Mouse (Mus musculus): Measurements from ENCODE around the gene Ctdspl.

The Ctdspl gene

GRCm38 (mm10) chr9:119032538-119032937 is 106.3 kb downstream of the Ctdspl start:
- Histone ChIP-seq H3K27me3 (ENCODE audit: insufficient read depth, low read length) (peaks cover 42% of the 10 kb centered on the region), H3K9me3 (ENCODE audit: low read length) (no peaks in the 10 kb centered on the region), H3K4me1 (replicated peaks; ENCODE audit: low read depth, low read length) (peaks cover 44% of the 10 kb centered on the region), H3K4me3 (replicated peaks; ENCODE audit: low read length) (no peak overlapping the region), H3K36me3 (ENCODE audit: insufficient read depth, low read length) (no peaks in the 10 kb centered on the region)
- TF ChIP-seq CTCF (conservative IDR thresholded peaks at IDR 0.05; ENCODE audit: low read length) = no peak
- no peak; the same call in 1 of the 2 replicates for TF ChIP-seq NANOG (IDR thresholded peaks at IDR 0.05; ENCODE audit: borderline replicate concordance, low read length)
- no peak for TF ChIP-seq POU5F1 (IDR thresholded peaks at IDR 0.05; ENCODE audit: borderline replicate concordance, low read length)

- H3K4me3 ChIP-seq (replicated peaks; ENCODE audit: low read length) = no peak overlapping the region
- TF ChIP-seq POU5F1 (IDR thresholded peaks at IDR 0.05; ENCODE audit: borderline replicate concordance, low read length) (no peak), CTCF (conservative IDR thresholded peaks at IDR 0.05; ENCODE audit: low read length) (no peak), NANOG (IDR thresholded peaks at IDR 0.05; ENCODE audit: borderline replicate concordance, low read length) (no peak)
- H3K27me3 ChIP-seq (ENCODE audit: insufficient read depth, low read length) = peaks cover 46% of the 10 kb centered on the region
- H3K9me3 ChIP-seq (ENCODE audit: low read length) = no peaks in the 10 kb centered on the region
- no peaks in the 10 kb centered on the region for H3K36me3 ChIP-seq (ENCODE audit: insufficient read depth, low read length)
- H3K4me1 ChIP-seq (replicated peaks; ENCODE audit: low read depth, low read length) = peaks cover 44% of the 10 kb centered on the region
Observed at GRCm38 (mm10) chr9:119033111-119033921, 107.1 kb downstream of the Ctdspl start.

- Histone ChIP-seq H3K36me3 (ENCODE audit: insufficient read depth, low read length) (no peaks in the 10 kb centered on the region), H3K4me3 (replicated peaks; ENCODE audit: low read length) (no peak overlapping the region), H3K9me3 (ENCODE audit: low read length) (no peaks in the 10 kb centered on the region), H3K4me1 (replicated peaks; ENCODE audit: low read depth, low read length) (peaks cover 44% of the 10 kb centered on the region), H3K27me3 (ENCODE audit: insufficient read depth, low read length) (peaks cover 46% of the 10 kb centered on the region)
- TF ChIP-seq NANOG (IDR thresholded peaks at IDR 0.05; ENCODE audit: borderline replicate concordance, low read length) (no peak), CTCF (conservative IDR thresholded peaks at IDR 0.05; ENCODE audit: low read length) (no peak), POU5F1 (IDR thresholded peaks at IDR 0.05; ENCODE audit: borderline replicate concordance, low read length) (no peak)
Observed at GRCm38 (mm10) chr9:119034069-119034468, 107.8 kb downstream of the Ctdspl start.

GRCm38 (mm10) chr9:119034676-119035665 is 108.7 kb downstream of the Ctdspl start:
- peaks cover 44% of the 10 kb centered on the region for H3K4me1 ChIP-seq (replicated peaks; ENCODE audit: low read depth, low read length)
- H3K9me3 ChIP-seq (ENCODE audit: low read length) = no peaks in the 10 kb centered on the region
- TF ChIP-seq POU5F1 (IDR thresholded peaks at IDR 0.05; ENCODE audit: borderline replicate concordance, low read length) = no peak
- TF ChIP-seq NANOG (IDR thresholded peaks at IDR 0.05; ENCODE audit: borderline replicate concordance, low read length) = no peak
- no peak for TF ChIP-seq CTCF (conservative IDR thresholded peaks at IDR 0.05; ENCODE audit: low read length)
- no peaks in the 10 kb centered on the region for H3K36me3 ChIP-seq (ENCODE audit: insufficient read depth, low read length)
- peaks cover 46% of the 10 kb centered on the region for H3K27me3 ChIP-seq (ENCODE audit: insufficient read depth, low read length)
- H3K4me3 ChIP-seq (replicated peaks; ENCODE audit: low read length) = 0 out of 2 replicates have a peak overlapping the region, but pooled peaks have one; percentile 1

- Histone ChIP-seq H3K9me3 (ENCODE audit: low read length) (no peaks in the 10 kb centered on the region), H3K36me3 (ENCODE audit: insufficient read depth, low read length) (no peaks in the 10 kb centered on the region), H3K4me3 (replicated peaks; ENCODE audit: low read length) (no peak overlapping the region), H3K27me3 (ENCODE audit: insufficient read depth, low read length) (peaks cover 44% of the 10 kb centered on the region), H3K4me1 (replicated peaks; ENCODE audit: low read depth, low read length) (peaks cover 44% of the 10 kb centered on the region)
- no peak for TF ChIP-seq POU5F1 (IDR thresholded peaks at IDR 0.05; ENCODE audit: borderline replicate concordance, low read length)
- TF ChIP-seq CTCF (conservative IDR thresholded peaks at IDR 0.05; ENCODE audit: low read length) = no peak
- TF ChIP-seq NANOG (IDR thresholded peaks at IDR 0.05; ENCODE audit: borderline replicate concordance, low read length) = no peak
Observed at GRCm38 (mm10) chr9:119035836-119036235, 109.6 kb downstream of the Ctdspl start.

GRCm38 (mm10) chr9:119037076-119037730 is 111.0 kb downstream of the Ctdspl start:
- peaks cover 44% of the 10 kb centered on the region for H3K4me1 ChIP-seq (replicated peaks; ENCODE audit: low read depth, low read length)
- H3K27me3 ChIP-seq (ENCODE audit: insufficient read depth, low read length) = peaks cover 33% of the 10 kb centered on the region
- H3K36me3 ChIP-seq (ENCODE audit: insufficient read depth, low read length) = no peaks in the 10 kb centered on the region
- no peak for TF ChIP-seq CTCF (conservative IDR thresholded peaks at IDR 0.05; ENCODE audit: low read length)
- no peak for TF ChIP-seq NANOG (IDR thresholded peaks at IDR 0.05; ENCODE audit: borderline replicate concordance, low read length)
- TF ChIP-seq POU5F1 (IDR thresholded peaks at IDR 0.05; ENCODE audit: borderline replicate concordance, low read length) = no peak
- no peak overlapping the region for H3K4me3 ChIP-seq (replicated peaks; ENCODE audit: low read length)
- H3K9me3 ChIP-seq (ENCODE audit: low read length) = no peaks in the 10 kb centered on the region

- Histone ChIP-seq H3K4me3 (replicated peaks; ENCODE audit: low read length) (no peak overlapping the region), H3K9me3 (ENCODE audit: low read length) (no peaks in the 10 kb centered on the region), H3K36me3 (ENCODE audit: insufficient read depth, low read length) (no peaks in the 10 kb centered on the region), H3K4me1 (replicated peaks; ENCODE audit: low read depth, low read length) (peaks cover 35% of the 10 kb centered on the region), H3K27me3 (ENCODE audit: insufficient read depth, low read length) (peaks cover 23% of the 10 kb centered on the region)
- TF ChIP-seq NANOG (IDR thresholded peaks at IDR 0.05; ENCODE audit: borderline replicate concordance, low read length) (no peak), POU5F1 (IDR thresholded peaks at IDR 0.05; ENCODE audit: borderline replicate concordance, low read length) (no peak), CTCF (conservative IDR thresholded peaks at IDR 0.05; ENCODE audit: low read length) (0 out of 2 replicates have a peak, but pooled peaks have one; percentile 0)
Observed at GRCm38 (mm10) chr9:119038574-119038973, 112.3 kb downstream of the Ctdspl start.

All from E14TG2a.4 (cell line).